Mouse (Mus musculus) liver, postnatal 0 days (tissue): ENCODE measurements at regions not wholly inside any gene's neighbourhood (a gene's known extent, or its start where the extent isn't known, plus 50 kb on each side); places are given as distances from the start of the nearest gene placed in this dataset.

Experiments used
- CTCF ChIP-seq: sonication (generic); IDR thresholded peaks from 2 replicates; pipeline ENCODE4 v1.5.1; 2016; ENCODE audit warnings: antibody characterized with exemption, low read depth
- EP300 ChIP-seq: IDR thresholded peaks from 2 replicates; pipeline ENCODE4 v1.6.1; 2016; ENCODE audit warnings: antibody characterized with exemption, low read depth, mild to moderate bottlenecking

- no peak for TF ChIP-seq CTCF
- TF ChIP-seq EP300 = no peak
These were observed 178.2 kb upstream of the Mkln1 start for GRCm38 (mm10) chr6:31220184-31220931.
